Comparison of ENCODE assay signal across 14 mouse cellular contexts in genomic region chr6:113654753-113655397, GRCm38 (mm10). TPM values are rescaled to one million over a fixed set of nuclear protein-coding genes. Genes with fewer than 3 reads are reported as not detected.
A peak's percentile ranks its signal among the peaks of the same experiment; 100 is the strongest.
DNase-seq lines count a peak whose midpoint lies in the region; ATAC-seq and TF ChIP-seq lines count a peak whose summit lies in the region.
"Had no signal": no experiment of that assay in that cellular context is flagged by ENCODE, and none has a peak within 500 bp of the region (broad histone marks: within the 10 kb centered on the region; RNA-seq: fewer than 3 reads in every experiment).

No protein-coding gene starts in this region.

- no peak overlapping the region for H3K4me3 ChIP-seq in layer of hippocampus, adult 2 months
- no peak overlapping the region for H3K4me3 ChIP-seq in midbrain, embryonic 15.5 days
- H3K4me3 ChIP-seq: liver, embryonic 15.5 days had no signal

- no peak for TF ChIP-seq CTCF in layer of hippocampus, adult 2 months (conservative IDR thresholded peaks at IDR 0.05)

- no peak overlapping the region for H3K4me2 ChIP-seq in midbrain, embryonic 15.5 days
- H3K4me2 ChIP-seq: heart, embryonic 11.5 days; liver, embryonic 15.5 days had no signal

- no peak overlapping the region for H3K9ac ChIP-seq in midbrain, embryonic 15.5 days
- H3K9ac ChIP-seq: liver, embryonic 15.5 days had no signal

- WGBS in midbrain, embryonic 15.5 days, result 86% methylated on average over 16 of the region's 16 CpGs

- ATAC-seq in hematopoietic stem cell, adult 5-6 weeks (replicated peaks in 1 of 2; ENCODE audit: insufficient read depth in 1 of 2, low FRiP score in 2 of 2, low TSS enrichment in 1 of 2, low read depth in 1 of 2, poor library complexity in 2 of 2, severe bottlenecking in 2 of 2), result peak; percentile 49 to 58
- no peak for ATAC-seq in midbrain, embryonic 15.5 days (replicated peaks)
- ATAC-seq: hindbrain, embryonic 16.5 days had no signal

- no peak for DNase-seq in layer of hippocampus, adult 2 months (ENCODE audit: low spot score in 2 of 2)
- DNase-seq in layer of hippocampus, adult 8-10 months (ENCODE audit: low spot score in 2 of 2), result no peak
- peak; percentile 75 for DNase-seq in T-cell, adult 2 months (ENCODE audit: low spot score)
- DNase-seq in naive thymus-derived CD4-positive, alpha-beta T cell, adult 2 months (ENCODE audit: low read depth), result peak; percentile 38
- no peak for DNase-seq in urinary bladder, postnatal 36 days (ENCODE audit: low spot score in 2 of 2)
- no peak for DNase-seq in heart, adult 18-20 months
- DNase-seq: layer of hippocampus, postnatal 36 days had no signal

- H3K36me3 ChIP-seq in midbrain, embryonic 15.5 days (replicated peaks), result no peaks in the 10 kb centered on the region

- no peaks in the 10 kb centered on the region for H3K27me3 ChIP-seq in midbrain, embryonic 15.5 days (replicated peaks)
- H3K27me3 ChIP-seq: liver, embryonic 15.5 days had no signal

- H3K27ac ChIP-seq in layer of hippocampus, adult 2 months, result peak overlapping the region; percentile 11
- H3K27ac ChIP-seq in midbrain, embryonic 15.5 days, result no peak overlapping the region

- H3K9me3 ChIP-seq in midbrain, embryonic 15.5 days, result no peaks in the 10 kb centered on the region
- H3K9me3 ChIP-seq: G1E; liver, embryonic 15.5 days had no signal

- H3K4me1 ChIP-seq in midbrain, embryonic 15.5 days, result no peaks in the 10 kb centered on the region

RNA-seq across cellular contexts. Expression of gene Irak2, which starts 16.6 kb away (rescaled TPM):
- total RNA-seq in layer of hippocampus, adult 2 months (2021), result 10 to 100 TPM; 16.6 to 18.8 TPM
- total RNA-seq in layer of hippocampus, adult 8-10 months (2022), result 10 to 100 TPM; 19.3 to 25.0 (median 21.7) TPM
- 20.7 and 30.8 TPM in 2 replicates for total RNA-seq in hematopoietic stem cell, adult 5-6 weeks (2017)
- 3.0 and 4.3 TPM in 2 replicates for polyA plus RNA-seq in midbrain, embryonic 15.5 days (2015; fragmentation: Nextera tagmentation; extraction: Ambion mirVana)
- total RNA-seq in heart, adult 18-20 months (2021), result 10 to 100 TPM; 14.2 to 17.8 TPM

RNA-seq across cellular contexts. Expression of gene Vhl, which starts 31.1 kb away (rescaled TPM):
- 10 to 100 TPM; 44.3 to 44.9 TPM for total RNA-seq in layer of hippocampus, adult 2 months (2021)
- total RNA-seq in layer of hippocampus, adult 8-10 months (2022), result 10 to 100 TPM; 41.0 to 50.5 (median 47.0) TPM
- 13.5 and 18.6 TPM in 2 replicates for total RNA-seq in hematopoietic stem cell, adult 5-6 weeks (2017)
- polyA plus RNA-seq in midbrain, embryonic 15.5 days (2015; fragmentation: Nextera tagmentation; extraction: Ambion mirVana), result 75.8 and 79.0 TPM in 2 replicates
- 10 to 100 TPM in 1 of 2 experiments, 1 to 10 TPM in 1; 9.3 to 11.1 TPM for total RNA-seq in heart, adult 18-20 months (2021)

RNA-seq across cellular contexts. Expression of gene Tatdn2, which starts 42.0 kb away (rescaled TPM):
- total RNA-seq in layer of hippocampus, adult 2 months (2021), result 10 to 100 TPM; 60.4 to 67.8 TPM
- total RNA-seq in layer of hippocampus, adult 8-10 months (2022), result 10 to 100 TPM; 63.5 to 73.0 (median 68.1) TPM
- total RNA-seq in hematopoietic stem cell, adult 5-6 weeks (2017), result 120 and 137 TPM in 2 replicates
- 1.1 and 1.4 TPM in 2 replicates for polyA plus RNA-seq in midbrain, embryonic 15.5 days (2015; fragmentation: Nextera tagmentation; extraction: Ambion mirVana)
- total RNA-seq in heart, adult 18-20 months (2021), result 10 to 100 TPM; 64.5 to 67.4 TPM

RNA-seq across cellular contexts. Expression of gene Brk1, which starts 50.3 kb away (rescaled TPM):
- 100 to 1,000 TPM; 211 to 234 TPM for total RNA-seq in layer of hippocampus, adult 2 months (2021)
- total RNA-seq in layer of hippocampus, adult 8-10 months (2022), result 100 to 1,000 TPM; 207 to 213 (median 208) TPM
- total RNA-seq in hematopoietic stem cell, adult 5-6 weeks (2017), result 104 and 118 TPM in 2 replicates
- polyA plus RNA-seq in midbrain, embryonic 15.5 days (2015; fragmentation: Nextera tagmentation; extraction: Ambion mirVana), result 224 and 232 TPM in 2 replicates
- 10 to 100 TPM; 77.1 to 77.6 TPM for total RNA-seq in heart, adult 18-20 months (2021)

RNA-seq across cellular contexts. Expression of gene Fancd2os, which starts 54.4 kb away (rescaled TPM):
- under 1 TPM; 0.33 to 0.86 TPM for total RNA-seq in layer of hippocampus, adult 2 months (2021)
- total RNA-seq in layer of hippocampus, adult 8-10 months (2022), result under 1 TPM in 3 of 4 experiments, not detected in 1; 0.37 to 0.56 (median 0.55) TPM
- total RNA-seq in hematopoietic stem cell, adult 5-6 weeks (2017), result not detected in 2 replicates
- polyA plus RNA-seq in midbrain, embryonic 15.5 days (2015; fragmentation: Nextera tagmentation; extraction: Ambion mirVana), result 0.20 and 0.27 TPM in 2 replicates
- not detected for total RNA-seq in heart, adult 18-20 months (2021)
- polyA plus RNA-seq: forebrain, embryonic 11.5 days; G1E; liver, embryonic 15.5 days had no signal

Comparison
In these comparisons a context has a peak if more than half of its experiments do, and no peak if none do; other contexts are left out.
1. DNase-seq: peak in T-cell, adult 2 months (single experiment) and naive thymus-derived CD4-positive, alpha-beta T cell, adult 2 months (single experiment); none in layer of hippocampus, adult 2 months (0 of 2), layer of hippocampus, adult 8-10 months (0 of 2), urinary bladder, postnatal 36 days (0 of 2) and heart, adult 18-20 months (0 of 2).